Mouse (Mus musculus): ENCODE data around the gene Lrrc8d. TPM values are rescaled to one million over a fixed set of nuclear protein-coding genes. Genes with fewer than 3 reads are reported as not detected.
"Not testable (repeated sequence)": the region's sequence is repeated elsewhere in the genome, so short reads cannot be mapped to it uniquely, and the experiment has no call there.

Lrrc8d gene
- polyA plus RNA-seq, 1 experiment from 2014 or later, result 32.8 TPM

- no peak overlapping the region for H3K27ac ChIP-seq
- no peak overlapping the region for H3K9ac ChIP-seq
- no peaks in the 10 kb centered on the region for H3K36me3 ChIP-seq
- H3K4me1 ChIP-seq (replicated peaks), result no peaks in the 10 kb centered on the region
- WGBS, result 96% methylated on average over 5 of the region's 5 CpGs
- H3K27me3 ChIP-seq, result no peaks in the 10 kb centered on the region
- H3K4me2 ChIP-seq, result no peak overlapping the region
- no peaks in the 10 kb centered on the region for H3K9me3 ChIP-seq
- ATAC-seq (ENCODE audit: low FRiP score), result no peak
- no peak overlapping the region for H3K4me3 ChIP-seq
Measured at GRCm38 (mm10) chr5:105861616-105862015, 161.8 kb downstream of the Lrrc8d start.

GRCm38 (mm10) chr5:105865110-105865628 is 165.4 kb downstream of the Lrrc8d start:
- H3K27ac ChIP-seq; ATAC-seq (ENCODE audit: low FRiP score); H3K4me3 ChIP-seq; H3K9me3 ChIP-seq; H3K4me2 ChIP-seq; H3K36me3 ChIP-seq; H3K9ac ChIP-seq; H3K27me3 ChIP-seq: not testable (repeated sequence)
- H3K4me1 ChIP-seq (replicated peaks), result peaks cover 12% of the 10 kb centered on the region
- WGBS, result 47% methylated on average over 5 of the region's 5 CpGs

GRCm38 (mm10) chr5:105867427-105867826 is 167.7 kb downstream of the Lrrc8d start:
- Histone ChIP-seq H3K9ac (no peak overlapping the region), H3K4me2 (no peak overlapping the region), H3K9me3 (no peaks in the 10 kb centered on the region), H3K36me3 (no peaks in the 10 kb centered on the region), H3K4me1 (replicated peaks) (peaks cover 12% of the 10 kb centered on the region), H3K27ac (no peak overlapping the region), H3K27me3 (no peaks in the 10 kb centered on the region), H3K4me3 (no peak overlapping the region)
- 34% methylated on average over 4 of the region's 4 CpGs for WGBS
- ATAC-seq (ENCODE audit: low FRiP score), result no peak

- H3K4me1 ChIP-seq (replicated peaks), result peaks cover 12% of the 10 kb centered on the region
- H3K4me2 ChIP-seq, result no peak overlapping the region
- H3K4me3 ChIP-seq, result no peak overlapping the region
- H3K36me3 ChIP-seq, result no peaks in the 10 kb centered on the region
- H3K27me3 ChIP-seq, result no peaks in the 10 kb centered on the region
- H3K9ac ChIP-seq, result no peak overlapping the region
- no peak overlapping the region for H3K27ac ChIP-seq
- peak; percentile 61 for ATAC-seq (ENCODE audit: low FRiP score)
- 63% methylated on average over 16 of the region's 16 CpGs for WGBS
- H3K9me3 ChIP-seq, result no peaks in the 10 kb centered on the region
Measured at GRCm38 (mm10) chr5:105867841-105868447, 168.2 kb downstream of the Lrrc8d start.

GRCm38 (mm10) chr5:105868593-105868992 is 168.8 kb downstream of the Lrrc8d start:
- H3K9me3 ChIP-seq, result no peaks in the 10 kb centered on the region
- H3K27ac ChIP-seq, result no peak overlapping the region
- peak; percentile 71 for ATAC-seq (ENCODE audit: low FRiP score)
- H3K4me1 ChIP-seq (replicated peaks), result peaks cover 12% of the 10 kb centered on the region
- H3K4me2 ChIP-seq, result no peak overlapping the region
- no peak overlapping the region for H3K9ac ChIP-seq
- H3K36me3 ChIP-seq, result no peaks in the 10 kb centered on the region
- no peak overlapping the region for H3K4me3 ChIP-seq
- H3K27me3 ChIP-seq, result no peaks in the 10 kb centered on the region
- WGBS, result 23% methylated on average over 3 of the region's 3 CpGs

- H3K27ac ChIP-seq, result no peak overlapping the region
- no peak for ATAC-seq (ENCODE audit: low FRiP score)
- peaks cover 12% of the 10 kb centered on the region for H3K4me1 ChIP-seq (replicated peaks)
- H3K4me3 ChIP-seq, result no peak overlapping the region
- no peaks in the 10 kb centered on the region for H3K36me3 ChIP-seq
- no peaks in the 10 kb centered on the region; the same call in 1 of the 2 replicates for H3K27me3 ChIP-seq
- WGBS, result 88% methylated on average over 7 of the region's 7 CpGs
- H3K9me3 ChIP-seq, result no peaks in the 10 kb centered on the region
- no peak overlapping the region for H3K9ac ChIP-seq
- H3K4me2 ChIP-seq, result no peak overlapping the region
Measured at GRCm38 (mm10) chr5:105869739-105870138, 170.0 kb downstream of the Lrrc8d start.

- Histone ChIP-seq H3K27me3 (no peaks in the 10 kb centered on the region; the same call in 1 of the 2 replicates), H3K27ac (no peak overlapping the region), H3K4me2 (no peak overlapping the region), H3K9ac (no peak overlapping the region), H3K4me1 (replicated peaks) (peaks cover 16% of the 10 kb centered on the region), H3K4me3 (no peak overlapping the region), H3K36me3 (no peaks in the 10 kb centered on the region), H3K9me3 (no peaks in the 10 kb centered on the region)
- ATAC-seq (ENCODE audit: low FRiP score), result no peak
- 68% methylated on average over 3 of the region's 3 CpGs for WGBS
Measured at GRCm38 (mm10) chr5:105871140-105871539, 171.4 kb downstream of the Lrrc8d start.

- no peak overlapping the region for H3K27ac ChIP-seq
- peaks cover 16% of the 10 kb centered on the region for H3K4me1 ChIP-seq (replicated peaks)
- ATAC-seq (ENCODE audit: low FRiP score), result no peak
- H3K27me3 ChIP-seq, result no peaks in the 10 kb centered on the region; the same call in 1 of the 2 replicates
- H3K9me3 ChIP-seq, result no peaks in the 10 kb centered on the region
- H3K36me3 ChIP-seq, result no peaks in the 10 kb centered on the region
- H3K4me3 ChIP-seq, result no peak overlapping the region
- no peak overlapping the region for H3K9ac ChIP-seq
- WGBS, result 83% methylated on average over 8 of the region's 8 CpGs
- H3K4me2 ChIP-seq, result no peak overlapping the region
Measured at GRCm38 (mm10) chr5:105872176-105872575, 172.4 kb downstream of the Lrrc8d start.

- ATAC-seq (ENCODE audit: low FRiP score), result no peak
- Histone ChIP-seq H3K4me1 (replicated peaks) (peaks cover 16% of the 10 kb centered on the region), H3K4me3 (no peak overlapping the region), H3K27ac (no peak overlapping the region), H3K4me2 (no peak overlapping the region), H3K9me3 (no peaks in the 10 kb centered on the region), H3K9ac (no peak overlapping the region), H3K36me3 (no peaks in the 10 kb centered on the region), H3K27me3 (no peaks in the 10 kb centered on the region; the same call in 1 of the 2 replicates)
- 58% methylated on average over 7 of the region's 7 CpGs for WGBS
Measured at GRCm38 (mm10) chr5:105872916-105873315, 173.1 kb downstream of the Lrrc8d start.

- no peak for ATAC-seq (ENCODE audit: low FRiP score)
- no peaks in the 10 kb centered on the region for H3K9me3 ChIP-seq
- peaks cover 19% of the 10 kb centered on the region for H3K4me1 ChIP-seq (replicated peaks)
- WGBS, result 74% methylated on average over 3 of the region's 3 CpGs
- no peak overlapping the region for H3K4me3 ChIP-seq
- no peak overlapping the region for H3K4me2 ChIP-seq
- H3K27ac ChIP-seq, result no peak overlapping the region
- H3K27me3 ChIP-seq, result no peaks in the 10 kb centered on the region; the same call in 1 of the 2 replicates
- H3K9ac ChIP-seq, result no peak overlapping the region
- H3K36me3 ChIP-seq, result no peaks in the 10 kb centered on the region
Measured at GRCm38 (mm10) chr5:105873774-105874173, 174.0 kb downstream of the Lrrc8d start.

- no peak for ATAC-seq (ENCODE audit: low FRiP score)
Measured at GRCm38 (mm10) chr5:105874476-105874875, 174.7 kb downstream of the Lrrc8d start.

GRCm38 (mm10) chr5:105876068-105876924 is 176.5 kb downstream of the Lrrc8d start, which contains the start of gene Zfp326:
TSS of gene Zfp326 (plus strand) at chr5:105876565.
- Histone ChIP-seq H3K4me3 (peak within 1 kb of the TSS; percentile 98), H3K36me3 (no peaks in the 10 kb centered on the region), H3K27me3 (no peaks in the 10 kb centered on the region; the same call in 1 of the 2 replicates), H3K4me2 (peak within 1 kb of the TSS; percentile 93), H3K9ac (peak within 1 kb of the TSS; percentile 100), H3K4me1 (replicated peaks) (peaks cover 35% of the 10 kb centered on the region), H3K27ac (peak within 1 kb of the TSS; percentile 93), H3K9me3 (no peaks in the 10 kb centered on the region)
- ATAC-seq (ENCODE audit: low FRiP score), result peak; percentile 95
- 2% methylated on average over 37 of the region's 83 CpGs for WGBS

More at GRCm38 (mm10) chr5:105874476-105874875, 174.7 kb downstream of the Lrrc8d start:
- 95% methylated on average over 11 of the region's 11 CpGs for WGBS
- Histone ChIP-seq H3K27ac (no peak overlapping the region), H3K9me3 (no peaks in the 10 kb centered on the region), H3K9ac (no peak overlapping the region), H3K36me3 (no peaks in the 10 kb centered on the region), H3K4me3 (no peak overlapping the region), H3K4me2 (no peak overlapping the region), H3K27me3 (no peaks in the 10 kb centered on the region; the same call in 1 of the 2 replicates), H3K4me1 (replicated peaks) (peaks cover 25% of the 10 kb centered on the region)
